Mouse (Mus musculus) right cerebral cortex, postnatal 4 days (tissue): ENCODE measurements at regions not wholly inside any gene's neighbourhood (a gene's known extent, or its start where the extent isn't known, plus 50 kb on each side); places are given as distances from the start of the nearest gene placed in this dataset.
A peak's percentile ranks its signal among the peaks of the same experiment; 100 is the strongest.

Experiments
- DNase-seq: peaks from one replicate; pipeline ENCODE4 v3.0.0-alpha.2; 2022

DNA sequence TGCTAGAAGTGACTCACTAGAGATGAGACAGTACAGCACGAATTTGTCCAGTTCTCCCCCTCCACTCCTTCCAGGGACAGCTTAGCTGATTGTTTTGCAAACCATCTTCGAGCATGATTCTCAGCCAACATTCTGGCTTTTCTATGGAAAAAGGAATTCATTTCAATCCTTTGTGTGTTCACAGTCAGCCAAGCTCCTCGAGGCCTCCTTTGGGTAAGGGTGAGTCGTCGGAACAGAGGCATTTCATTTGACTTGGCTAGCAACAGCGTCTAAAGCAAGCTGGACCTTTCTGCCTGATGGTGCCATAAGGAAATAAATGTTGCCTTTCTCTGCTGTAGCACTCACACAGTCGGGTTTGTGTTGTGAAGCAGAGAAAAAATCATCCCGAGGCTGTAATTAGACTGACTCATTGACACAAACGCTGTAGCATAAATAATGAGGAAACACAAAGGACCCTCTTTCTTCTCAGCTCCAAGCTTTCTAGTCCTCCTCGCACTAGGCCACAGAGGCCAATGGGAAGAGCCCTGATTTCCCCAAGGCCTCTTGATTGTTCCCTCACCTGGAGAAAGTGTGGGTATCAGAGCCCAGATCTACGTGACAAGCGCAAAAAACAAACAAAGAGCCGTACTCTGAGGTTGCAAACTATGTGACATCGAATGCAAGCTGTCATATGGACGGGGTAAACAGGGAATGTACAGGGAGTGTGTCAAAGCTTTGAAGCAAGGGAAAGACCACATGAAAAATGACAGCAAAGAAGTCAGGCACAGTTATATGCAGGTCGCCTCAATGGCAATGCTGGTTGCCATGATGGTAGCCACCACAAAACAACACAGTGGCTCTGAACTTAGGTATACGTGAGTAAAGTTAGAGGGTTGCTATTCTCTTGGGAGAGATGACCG lies 232.3 kb downstream of the Rnd3 start:
- peak; percentile 6 for DNase-seq

DNA sequence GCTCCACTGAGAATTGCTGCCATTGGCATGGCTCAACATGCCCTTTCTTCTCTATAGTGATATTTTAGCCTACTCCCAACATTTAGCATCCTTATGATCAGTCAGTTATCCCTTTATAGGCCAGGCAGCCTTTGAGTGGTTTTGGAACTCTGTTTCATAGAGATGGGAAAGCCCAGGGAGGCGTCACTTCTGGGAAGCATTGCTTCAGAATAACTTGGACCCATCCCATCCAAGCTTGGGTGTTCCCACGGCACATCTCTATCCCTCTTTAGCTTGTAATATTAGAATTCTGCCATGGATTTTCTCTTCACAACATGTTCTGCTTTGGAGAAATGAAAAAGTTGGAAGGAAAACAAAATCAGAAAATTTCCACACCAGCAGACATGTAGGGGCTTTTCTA lies 233.8 kb downstream of the Rnd3 start:
- no peak for DNase-seq

DNA sequence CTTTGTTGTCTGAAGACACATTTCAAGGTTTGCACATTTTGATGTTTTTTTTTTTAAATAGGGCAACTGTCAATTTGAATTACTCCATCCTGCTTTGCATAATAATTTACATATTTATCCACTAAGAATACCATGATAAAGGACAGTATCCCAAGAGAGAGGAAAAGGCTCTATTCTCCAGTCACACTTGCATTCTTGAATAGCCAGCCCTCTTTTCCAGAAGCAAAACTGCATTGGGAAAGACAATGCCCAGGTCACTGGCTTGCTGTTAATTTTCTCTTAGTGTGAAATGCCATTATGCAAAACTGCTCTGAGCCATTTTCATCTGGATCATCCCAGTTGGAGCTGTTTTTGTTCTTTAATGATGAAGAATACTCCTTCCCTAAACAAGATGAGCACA lies 234.7 kb downstream of the Rnd3 start:
- no peak for DNase-seq

DNA sequence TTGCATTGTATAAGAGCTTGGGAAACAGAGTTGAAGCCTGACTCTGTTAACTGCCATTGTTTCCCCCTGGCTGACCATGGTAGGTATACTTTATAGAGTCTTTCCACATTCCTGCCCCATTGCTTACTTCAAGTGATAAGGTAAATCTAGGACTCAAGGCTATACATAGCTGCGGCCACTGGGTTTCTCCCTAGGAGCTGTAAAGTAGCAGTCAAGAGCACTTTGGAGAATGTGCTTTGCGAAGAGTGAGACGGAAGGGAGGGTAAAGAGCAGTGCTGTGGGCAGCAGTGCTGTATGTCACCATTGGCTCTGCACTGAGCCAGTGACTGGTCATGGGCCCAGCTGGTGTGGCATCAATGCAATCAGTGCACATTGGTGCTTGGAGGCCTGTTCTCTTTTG lies 240.1 kb downstream of the Rnd3 start:
- no peak for DNase-seq

DNA sequence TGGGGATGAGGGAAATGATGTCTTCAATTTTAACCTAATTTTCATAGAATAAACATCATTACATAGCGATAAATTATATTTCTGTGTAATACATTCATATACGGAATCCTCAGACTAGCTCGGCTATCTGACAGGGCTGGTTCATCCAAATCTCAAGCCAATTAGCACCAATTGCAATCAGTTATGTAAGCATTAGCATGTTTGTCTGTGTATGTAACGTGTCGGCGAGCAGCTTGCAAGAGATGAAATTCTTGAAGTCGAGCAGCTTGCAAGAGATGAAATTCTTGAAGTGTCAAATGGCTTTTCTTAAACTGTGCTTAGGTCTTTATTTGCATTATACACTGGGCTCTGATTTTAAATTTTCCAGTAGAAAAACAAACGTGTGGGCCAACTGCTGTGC lies 246.2 kb downstream of the Rnd3 start:
- no peak for DNase-seq

DNA sequence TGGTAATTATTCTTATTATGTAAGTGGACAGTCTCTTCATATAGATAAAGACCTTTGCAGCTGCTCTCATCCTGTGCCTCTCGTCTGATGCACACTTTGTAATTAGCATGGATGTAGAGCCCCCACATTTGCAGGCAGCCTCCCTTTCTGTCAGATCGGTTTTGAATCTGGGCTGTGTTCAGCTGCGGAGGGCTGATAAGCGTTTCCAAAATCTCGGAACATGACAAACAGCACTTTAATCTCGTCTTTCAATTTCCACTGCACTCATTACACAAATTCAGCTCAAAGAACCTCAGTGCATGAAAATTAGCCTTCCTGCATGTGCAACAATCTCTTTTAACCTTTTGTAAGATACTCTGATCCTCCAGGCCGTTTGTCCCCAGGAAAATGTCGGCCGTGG lies 246.7 kb downstream of the Rnd3 start:
- DNase-seq = no peak

DNA sequence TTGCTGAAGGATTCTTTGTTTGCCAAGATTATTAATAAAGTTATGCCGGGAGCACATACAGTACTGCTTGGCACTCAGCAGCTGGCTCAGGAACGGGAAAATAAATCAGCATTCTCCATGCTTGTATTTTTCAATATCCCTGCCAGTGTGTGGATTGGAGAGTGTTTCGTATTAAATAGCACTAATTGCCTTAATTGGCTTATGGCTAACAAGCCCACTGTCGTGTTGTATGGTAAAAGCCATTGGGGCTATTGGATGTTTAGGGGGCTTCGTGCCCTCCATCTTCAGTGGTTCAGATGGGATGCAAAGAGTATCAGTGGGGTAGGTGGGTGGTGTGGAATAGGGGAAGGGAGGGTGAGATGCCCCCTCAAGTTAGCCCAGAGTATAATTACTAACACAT lies 259.9 kb downstream of the Rnd3 start:
- no peak for DNase-seq

DNA sequence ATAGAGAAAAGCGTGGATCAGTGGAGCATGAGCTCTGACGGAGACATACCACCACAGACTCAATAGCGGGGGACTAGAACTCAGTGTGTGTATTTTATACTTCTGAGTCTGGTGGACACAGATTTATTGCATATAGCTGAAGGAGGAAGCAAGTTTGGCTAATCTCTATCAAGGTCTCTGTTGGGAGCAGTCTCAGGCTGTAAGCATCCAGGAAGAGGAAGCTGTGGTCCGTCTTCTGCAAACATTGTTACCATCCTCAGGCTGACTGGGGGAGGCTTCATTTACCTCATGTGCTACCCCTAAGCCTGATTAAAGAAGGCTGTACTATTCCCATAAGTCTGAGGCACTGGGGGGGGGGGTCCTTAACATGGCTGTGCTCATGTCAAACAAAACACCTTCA lies 261.0 kb downstream of the Rnd3 start:
- no peak for DNase-seq

DNA sequence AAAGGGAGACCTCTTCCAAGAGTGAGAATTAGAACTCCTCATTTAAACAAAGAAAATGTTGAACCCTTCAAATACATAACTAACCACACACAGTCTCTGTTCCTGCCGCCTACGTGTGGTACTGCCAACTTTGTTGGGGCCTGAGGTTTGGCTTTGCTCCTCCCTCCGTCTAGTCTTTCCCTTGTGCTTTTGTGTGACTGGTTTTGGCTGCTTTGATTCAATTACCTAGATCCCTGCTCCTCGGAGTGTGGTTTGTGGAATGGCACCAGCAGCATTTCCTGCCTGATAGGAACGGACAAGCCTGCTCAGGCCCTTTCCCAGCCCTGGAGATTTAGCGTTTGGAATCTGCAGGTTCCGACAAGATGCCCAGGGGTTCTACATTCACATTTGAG lies 263.0 kb downstream of the Rnd3 start:
- no peak for DNase-seq

DNA sequence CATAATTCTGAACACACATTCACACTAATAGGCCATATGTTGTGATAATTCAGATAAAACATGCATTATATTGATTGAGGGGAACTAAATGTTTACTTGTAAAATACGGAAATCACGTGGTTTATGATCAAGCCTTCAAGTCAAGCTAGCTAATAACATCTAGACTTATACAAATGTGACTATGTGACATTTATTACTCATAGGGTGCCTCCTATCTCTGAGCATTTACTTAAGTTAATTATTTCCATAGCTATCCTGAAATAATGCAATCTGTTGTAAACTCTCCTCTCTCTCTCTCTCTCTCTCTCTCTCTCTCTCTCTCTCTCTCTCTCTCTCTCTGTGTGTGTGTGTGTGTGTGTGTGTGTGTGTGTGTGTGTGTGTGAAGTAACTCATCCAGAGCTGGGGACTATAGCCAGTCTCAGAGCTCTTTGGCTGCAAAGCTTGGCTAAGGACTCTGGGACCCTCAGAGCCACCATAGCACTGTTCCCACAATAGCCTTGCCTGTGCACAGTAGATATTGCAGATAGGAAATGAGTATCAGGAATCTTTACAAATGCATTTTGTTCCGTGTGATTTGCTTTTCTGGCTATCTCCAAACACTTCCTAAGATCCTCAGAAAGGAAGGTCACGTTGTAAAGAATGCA lies 263.5 kb downstream of the Rnd3 start:
- DNase-seq = no peak

DNA sequence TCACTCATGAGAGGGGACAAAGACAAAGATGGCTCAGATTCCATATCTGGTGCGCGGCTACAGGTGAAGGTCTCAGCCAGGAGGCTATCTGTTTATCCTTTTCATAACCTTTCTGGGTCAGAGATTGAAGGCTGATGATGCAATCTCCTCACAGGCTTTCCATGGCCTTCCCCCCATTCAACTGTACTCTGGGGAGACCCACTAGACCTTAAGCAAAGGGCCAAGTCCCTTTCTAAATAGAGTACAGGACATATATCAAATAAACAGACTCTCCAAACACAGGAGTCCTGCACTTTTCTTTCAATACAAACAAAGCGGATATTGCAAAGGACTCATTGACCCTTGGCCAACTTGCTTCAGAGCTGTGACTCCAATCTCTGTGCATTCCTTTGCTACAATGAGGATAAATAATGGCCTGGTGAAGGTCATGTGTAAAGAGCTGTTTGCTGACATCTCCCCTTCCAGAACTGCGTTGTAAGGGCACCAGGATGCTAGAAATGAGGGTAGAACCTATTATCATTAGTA lies 267.3 kb downstream of the Rnd3 start:
- DNase-seq = no peak

DNA sequence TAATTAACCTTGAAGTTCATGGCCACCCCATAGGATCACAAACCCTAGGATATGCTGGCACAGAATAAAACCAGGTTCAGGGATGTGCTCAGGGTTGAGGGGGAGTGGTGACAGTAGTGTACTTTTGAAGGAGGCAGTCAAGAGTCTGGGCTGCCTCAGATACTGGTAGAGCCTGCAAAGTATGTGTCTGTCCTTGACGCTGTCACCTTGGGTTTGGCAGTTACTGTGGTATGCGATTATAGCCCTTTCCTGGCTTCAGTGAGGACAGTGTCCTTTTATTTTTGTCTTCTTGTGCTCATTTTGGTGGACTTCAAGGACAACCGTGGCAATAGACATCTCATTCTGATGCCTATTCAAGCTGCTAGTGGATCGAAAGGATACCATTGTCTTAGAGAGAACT lies 268.1 kb downstream of the Rnd3 start:
- no peak for DNase-seq

DNA sequence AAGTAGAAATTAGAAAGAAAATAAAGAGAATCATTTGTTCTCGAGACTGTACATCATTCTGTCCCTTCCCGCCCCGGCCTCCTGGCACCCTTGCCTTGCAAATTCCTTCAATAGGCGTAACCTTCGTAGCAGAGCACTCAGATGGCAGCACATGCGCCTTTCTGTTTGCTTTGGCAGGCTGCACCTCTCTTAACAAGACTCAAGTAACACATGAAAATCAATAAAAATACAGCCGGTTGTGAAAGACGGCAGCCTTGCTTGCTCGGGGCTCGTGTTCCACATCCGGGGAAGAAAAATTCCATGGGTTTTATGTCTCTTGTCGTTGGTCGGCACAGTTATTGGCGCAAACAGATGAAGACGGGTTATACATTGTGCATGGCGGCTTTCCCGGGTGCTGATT lies 271.2 kb downstream of the Rnd3 start:
- DNase-seq = no peak

DNA sequence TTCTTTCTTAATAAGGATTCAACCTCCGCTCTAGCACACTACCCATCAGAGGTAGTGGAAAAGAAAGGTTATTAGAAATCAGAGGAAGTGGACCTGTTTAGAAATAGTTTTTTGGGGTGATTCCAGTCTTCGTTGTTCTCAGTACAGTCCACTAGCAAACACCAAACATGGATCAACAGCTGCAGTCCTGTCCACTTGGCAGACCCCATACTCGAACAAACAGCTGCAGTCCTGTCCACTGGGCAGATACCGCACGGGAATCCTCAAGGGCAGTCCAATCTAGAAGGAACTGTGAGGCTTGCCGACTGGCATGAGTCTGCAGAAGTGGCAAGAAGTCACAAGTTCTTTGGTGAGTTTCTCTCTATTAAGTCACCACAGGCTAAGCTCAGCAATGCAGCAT lies 273.8 kb downstream of the Rnd3 start:
- DNase-seq = no peak

DNA sequence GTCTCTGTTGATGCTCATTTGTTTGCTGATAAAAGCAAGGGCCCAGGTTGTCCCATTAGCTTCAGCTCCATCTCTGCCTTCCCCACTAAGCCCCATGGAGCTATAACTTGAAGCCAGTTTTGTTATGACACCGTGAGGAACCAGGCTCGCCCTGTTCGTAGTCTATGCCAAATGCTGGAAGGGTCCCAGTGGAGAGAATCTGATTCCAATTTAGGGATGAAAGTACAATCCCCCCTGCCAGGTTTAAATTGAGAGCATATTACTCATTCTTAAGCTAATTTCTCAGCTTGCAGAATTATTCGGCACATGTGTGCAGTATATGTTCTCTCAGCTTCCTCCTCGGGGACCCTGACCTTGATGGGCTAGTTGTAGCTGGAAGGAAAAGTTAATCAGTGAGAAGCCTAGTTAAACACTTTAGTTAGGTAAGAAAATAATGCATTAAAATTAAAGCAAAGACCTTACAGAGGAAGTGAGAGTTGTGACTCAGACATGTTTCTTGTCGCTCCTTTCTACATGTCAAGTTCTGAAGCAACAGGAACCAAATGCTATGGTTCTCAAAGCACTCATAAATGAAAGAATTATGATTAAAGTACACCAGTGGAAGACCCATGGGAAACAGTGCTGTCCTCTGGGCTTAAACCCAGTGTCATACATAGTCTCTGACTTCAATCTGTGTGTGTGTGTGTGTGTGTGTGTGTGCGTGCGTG lies 295.2 kb downstream of the Rnd3 start:
- no peak for DNase-seq

DNA sequence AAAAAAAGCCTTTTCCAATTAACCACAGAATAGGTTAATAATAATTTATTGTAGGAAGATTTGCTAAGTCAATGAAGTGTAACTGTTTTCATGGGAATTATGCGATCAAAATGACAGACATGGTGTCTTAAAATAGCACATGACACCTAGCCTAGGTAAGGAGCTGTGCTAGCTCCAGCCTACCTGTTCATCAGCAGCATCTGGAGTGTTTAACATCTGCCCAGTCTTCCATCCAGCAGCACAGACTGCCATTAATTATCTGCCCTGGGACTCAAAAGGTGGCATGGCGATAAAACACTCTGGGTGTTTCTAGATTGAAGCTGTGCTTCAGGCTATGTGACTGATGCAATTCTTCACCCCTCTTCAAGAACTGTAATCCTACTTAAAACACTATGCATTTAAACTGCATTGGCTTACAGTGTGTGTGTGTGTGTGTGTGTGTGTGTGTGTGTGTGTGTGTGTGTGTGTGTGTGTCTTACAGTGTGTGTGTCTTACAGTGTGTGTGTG lies 296.4 kb downstream of the Rnd3 start:
- DNase-seq = no peak

DNA sequence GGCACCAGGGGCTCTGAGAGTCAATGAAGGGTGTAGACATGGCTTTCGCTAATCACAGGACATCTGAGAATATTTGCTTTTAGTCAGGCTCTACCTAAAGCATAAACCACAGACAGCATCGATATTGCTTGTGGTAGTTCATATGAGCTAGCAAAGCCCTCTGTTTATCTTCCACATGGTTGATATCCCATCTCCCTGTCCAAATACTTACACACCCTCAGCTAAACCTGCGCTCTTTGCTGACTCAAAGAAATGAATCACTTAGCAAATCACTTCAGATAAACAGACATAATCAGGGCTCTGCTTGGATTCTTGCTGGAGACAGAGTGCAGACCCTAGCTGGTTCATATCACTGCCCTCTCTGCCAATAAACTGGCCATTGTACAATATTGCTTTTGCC lies 298.8 kb downstream of the Rnd3 start:
- no peak for DNase-seq

DNA sequence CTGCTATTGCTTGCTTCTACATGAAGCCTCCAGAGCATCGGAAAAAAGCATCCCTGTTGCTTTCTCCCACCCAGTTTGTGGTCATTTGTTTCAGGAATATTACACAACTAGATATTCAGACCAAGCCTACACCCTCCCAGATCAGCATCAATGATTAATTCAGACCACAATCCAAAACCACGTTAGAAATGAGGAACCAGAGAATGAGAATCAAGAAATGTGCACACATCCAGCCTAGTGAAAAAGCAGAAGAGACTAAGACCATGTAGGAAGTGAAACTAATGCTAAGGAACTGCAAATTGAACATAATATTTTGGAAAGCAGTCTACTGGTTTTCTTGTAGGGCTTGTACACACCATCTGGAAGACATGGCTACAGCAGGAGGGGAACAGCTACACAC lies 307.0 kb downstream of the Rnd3 start:
- no peak for DNase-seq

DNA sequence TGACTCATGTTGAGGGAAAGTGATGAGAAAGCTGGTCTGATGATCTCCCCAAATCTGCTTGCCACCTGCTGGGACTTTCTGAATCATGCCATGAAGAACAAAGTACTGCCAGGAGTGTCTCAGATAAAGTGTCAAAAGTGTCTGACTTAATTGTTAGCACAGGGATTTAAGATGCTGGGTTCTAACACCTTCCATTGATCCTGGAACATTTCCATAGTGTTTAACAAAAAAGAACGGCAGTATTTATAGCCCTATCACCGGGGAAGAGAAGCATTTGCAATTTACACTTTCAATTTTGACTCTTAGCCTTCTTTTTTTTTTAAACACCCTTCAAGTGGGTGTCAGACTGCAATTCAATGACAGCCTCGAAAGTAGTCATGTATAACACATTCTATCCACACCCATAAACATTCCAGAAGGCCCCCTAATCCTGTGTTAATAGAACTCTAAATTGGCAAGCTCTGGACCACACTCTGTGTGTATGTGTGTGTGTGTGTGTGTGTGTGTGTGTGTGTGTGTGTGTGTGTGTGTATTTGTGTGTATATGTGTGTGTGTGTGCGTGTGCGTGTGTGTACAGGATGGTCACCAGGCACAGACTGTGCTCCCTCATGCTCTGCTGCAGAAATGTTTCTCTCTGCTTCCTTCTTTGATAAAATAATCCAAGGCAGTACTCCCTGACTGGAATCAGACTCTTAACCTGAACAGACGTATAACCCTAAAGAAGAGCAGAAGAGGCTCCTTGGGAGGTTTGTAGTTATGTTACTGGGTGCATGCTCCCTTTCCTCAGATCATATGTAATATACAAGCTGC lies 313.2 kb downstream of the Rnd3 start:
- DNase-seq = no peak

DNA sequence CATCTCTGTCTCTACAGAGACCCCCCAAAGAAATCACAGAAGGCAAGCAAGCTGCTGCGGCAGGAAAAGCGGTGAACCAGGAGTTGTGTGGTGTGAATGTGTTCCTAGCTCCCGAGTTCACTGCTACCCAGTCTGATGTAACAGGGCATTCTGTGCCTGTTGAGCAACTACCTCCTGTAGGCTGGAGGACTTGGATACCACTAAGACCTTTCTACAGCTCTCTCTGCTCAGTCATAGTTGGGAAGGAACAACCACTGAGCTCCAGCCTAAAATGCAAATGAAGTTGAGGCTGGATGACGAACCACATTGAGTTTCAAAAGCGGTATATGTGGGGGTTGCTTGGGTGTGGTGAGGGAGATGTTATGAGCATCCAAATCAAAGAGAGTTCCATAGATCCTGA lies 315.1 kb downstream of the Rnd3 start:
- DNase-seq = no peak

DNA sequence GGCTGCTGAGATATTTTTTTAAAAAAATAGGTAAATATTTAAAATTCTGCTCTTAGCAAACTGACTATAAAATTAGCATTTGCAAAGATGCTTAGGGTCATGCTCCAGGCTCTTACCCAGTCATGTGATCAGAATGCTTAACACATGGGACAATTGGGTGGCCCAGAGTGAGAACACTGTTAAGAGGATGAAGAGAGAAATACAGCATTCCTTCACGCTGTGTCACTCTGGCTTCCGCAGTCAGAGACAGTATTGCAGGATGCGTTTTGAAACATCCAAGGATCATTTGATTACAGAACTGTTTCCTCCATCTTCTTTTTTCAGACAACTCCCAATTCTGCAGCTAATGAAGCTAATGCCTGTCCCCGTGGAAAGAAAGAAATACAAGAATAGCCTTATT lies 316.4 kb downstream of the Rnd3 start:
- DNase-seq = no peak

DNA sequence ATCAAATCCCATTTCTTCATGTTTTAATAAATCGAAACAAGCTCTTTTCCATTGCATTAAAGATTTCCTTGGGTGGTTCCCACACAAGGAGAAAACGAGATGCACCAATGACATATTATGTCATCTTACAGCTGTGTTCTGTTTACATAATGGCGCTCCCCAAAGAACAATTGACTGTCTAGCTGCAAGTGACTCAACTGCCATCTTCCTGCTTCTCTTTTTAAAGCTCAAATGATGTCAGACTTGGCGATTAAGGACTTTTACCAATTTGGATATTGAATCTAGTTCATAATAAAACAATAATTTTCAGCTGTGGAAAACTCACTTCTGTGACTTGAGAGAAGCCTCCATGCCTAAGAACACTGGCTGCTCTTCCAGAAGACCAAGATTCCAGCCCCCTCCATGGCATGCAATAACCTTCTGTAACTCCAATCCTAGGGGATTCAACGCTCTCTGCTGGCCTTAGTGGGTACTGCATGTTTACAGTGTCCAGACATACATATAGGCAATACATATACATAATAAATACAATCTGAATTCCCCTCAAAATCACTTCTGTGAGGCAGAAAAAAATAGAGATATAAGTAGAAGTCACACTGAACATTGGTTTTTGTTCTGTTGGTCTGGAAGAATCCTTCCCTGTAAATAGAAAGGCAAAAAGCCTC lies 318.7 kb downstream of the Rnd3 start:
- no peak for DNase-seq
